ENCODE assay signal across 8 mouse cellular contexts in genomic region chr12:51347988-51348697, GRCm38 (mm10). TPM values are rescaled to one million over a fixed set of nuclear protein-coding genes. Genes with fewer than 3 reads are reported as not detected.
DNase-seq lines count a peak whose midpoint lies in the region; ATAC-seq and TF ChIP-seq lines count a peak whose summit lies in the region.

TSS of gene G2e3 (plus strand) at chr12:51348061.

- under 1% methylated on average over 66 of the region's 70 CpGs for WGBS in hindbrain, postnatal 0 days

- no peak for TF ChIP-seq CTCF in gastrocnemius, adult 2 months (IDR thresholded peaks at IDR 0.05)
- TF ChIP-seq CTCF in hindbrain, postnatal 0 days (IDR thresholded peaks at IDR 0.05; ENCODE audit: low read depth): no peak
- TF ChIP-seq CTCF in left cerebral cortex, adult 2 months (IDR thresholded peaks at IDR 0.05): no peak

- peak; percentile 97 for ATAC-seq in common myeloid progenitor, adult 5-6 weeks (replicated peaks; ENCODE audit: low read depth, poor library complexity, severe bottlenecking)
- peak; percentile 97 for ATAC-seq in hindbrain, postnatal 0 days
- peak; percentile 99 for ATAC-seq in megakaryocyte, adult 5-6 weeks (ENCODE audit: poor library complexity, severe bottlenecking)

- H3K4me2 ChIP-seq in hindbrain, postnatal 0 days (ENCODE audit: low read depth, low read length): peak within 1 kb of the TSS; percentile 71

- DNase-seq in ZHBTc4 (ENCODE audit: low read depth, low spot score): peak; percentile 96
- peak; percentile 93 for DNase-seq in gastrocnemius, adult 2 months
- peak; percentile 95 for DNase-seq in hindbrain, postnatal 0 days (ENCODE audit: low spot score)
- DNase-seq in left cerebral cortex, adult 2 months (ENCODE audit: extremely low spot score in 1 of 2, low spot score in 2 of 2): peak; percentile 83 to 85
- peak; percentile 83 to 85 for DNase-seq in right cerebral cortex, adult 2 months (ENCODE audit: low spot score in 2 of 2)
- DNase-seq in urinary bladder, postnatal 14 days (ENCODE audit: low spot score): peak; percentile 90

- no peaks in the 10 kb centered on the region for H3K4me1 ChIP-seq in hindbrain, postnatal 0 days (ENCODE audit: insufficient read depth, low read length)

- intact Hi-C loops in gastrocnemius, adult 2 months (cut with DNase I): loop anchor here (2.0 kb wide), 1 partner anchor 31 kb away; no protein-coding TSS in a partner anchor
- intact Hi-C loops in left cerebral cortex, adult 2 months (cut with DNase I): loop anchor here (5.0 kb wide), 1 partner anchor 1976 kb away; no protein-coding TSS in a partner anchor

- peak within 1 kb of the TSS; percentile 92 for H3K27ac ChIP-seq in gastrocnemius, adult 2 months
- peak within 1 kb of the TSS; percentile 76 for H3K27ac ChIP-seq in hindbrain, postnatal 0 days
- H3K27ac ChIP-seq in left cerebral cortex, adult 2 months: peak within 1 kb of the TSS; percentile 86

- peak within 1 kb of the TSS; percentile 78 for H3K9ac ChIP-seq in hindbrain, postnatal 0 days (replicated peaks; ENCODE audit: low read length)

- H3K27me3 ChIP-seq in hindbrain, postnatal 0 days (ENCODE audit: insufficient read depth, low read length): no peaks in the 10 kb centered on the region

- H3K9me3 ChIP-seq in hindbrain, postnatal 0 days (ENCODE audit: low read length): no peaks in the 10 kb centered on the region

- peak within 1 kb of the TSS; percentile 83 for H3K4me3 ChIP-seq in gastrocnemius, adult 2 months
- peak within 1 kb of the TSS; percentile 75 for H3K4me3 ChIP-seq in hindbrain, postnatal 0 days (ENCODE audit: low read length)
- peak within 1 kb of the TSS; percentile 93 for H3K4me3 ChIP-seq in left cerebral cortex, adult 2 months

- peaks cover 4% of the 10 kb centered on the region; the same call in 1 of the 2 replicates for H3K36me3 ChIP-seq in hindbrain, postnatal 0 days (ENCODE audit: insufficient read depth, low read length)

RNA-seq across cellular contexts. Expression of gene G2e3, which starts in this region (rescaled TPM):
- 29.0 and 30.5 TPM in 2 replicates for total RNA-seq in common myeloid progenitor, adult 5-6 weeks (2017)
- 1 to 10 TPM; 1.6 to 2.1 TPM for total RNA-seq in gastrocnemius, adult 2 months (2021)
- total RNA-seq in hindbrain, postnatal 0 days (2014; rRNA removed): 10.8 and 11.6 TPM in 2 replicates
- polyA plus RNA-seq in hindbrain, postnatal 0 days (2015; fragmentation: Nextera tagmentation; extraction: Ambion mirVana): 9.1 and 10.6 TPM in 2 replicates
- 10 to 100 TPM; 10.3 to 11.5 TPM for total RNA-seq in left cerebral cortex, adult 2 months (2021)
- total RNA-seq in megakaryocyte, adult 5-6 weeks (2015): 27.4 and 30.5 TPM in 2 replicates
- 25.1 and 41.2 TPM in 2 replicates for total RNA-seq in megakaryocyte, adult 5-6 weeks (2017)

Comparison
In these comparisons a context has a peak if more than half of its experiments do, and no peak if none do; other contexts are left out.
1. Peak in every context shown above with its lines: DNase-seq, ATAC-seq, H3K4me3 ChIP-seq and H3K27ac ChIP-seq.